Mouse (Mus musculus) kidney, postnatal 36 days (tissue): ENCODE measurements around the gene Col20a1.

Experiments
- DNase-seq, 2 experiments: peaks; one replicate each; pipeline ENCODE4 v3.0.0; 2021 to 2022; ENCODE audit warnings: mixed read lengths in 2 of 2

The Col20a1 gene

DNA sequence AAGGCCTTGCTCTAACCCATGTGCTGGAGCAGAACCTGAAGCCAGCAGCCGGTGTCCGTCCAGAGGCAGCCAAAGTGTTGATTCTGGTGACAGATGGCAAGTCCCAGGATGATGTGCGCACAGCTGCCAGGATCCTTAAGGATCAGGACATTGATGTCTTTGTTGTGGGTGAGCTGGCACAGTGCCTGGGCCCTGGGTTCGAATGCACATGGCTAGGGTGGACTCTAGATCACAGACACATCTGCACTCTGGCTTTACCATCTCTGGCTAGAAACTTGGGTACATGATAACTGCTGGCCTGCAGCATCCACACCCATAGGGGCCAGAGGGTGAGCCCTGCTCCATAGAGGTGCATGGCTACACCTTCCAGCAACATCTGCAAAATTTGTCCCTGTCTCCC lies 9.1 kb downstream of the Col20a1 start:
- DNase-seq = no peak

DNA sequence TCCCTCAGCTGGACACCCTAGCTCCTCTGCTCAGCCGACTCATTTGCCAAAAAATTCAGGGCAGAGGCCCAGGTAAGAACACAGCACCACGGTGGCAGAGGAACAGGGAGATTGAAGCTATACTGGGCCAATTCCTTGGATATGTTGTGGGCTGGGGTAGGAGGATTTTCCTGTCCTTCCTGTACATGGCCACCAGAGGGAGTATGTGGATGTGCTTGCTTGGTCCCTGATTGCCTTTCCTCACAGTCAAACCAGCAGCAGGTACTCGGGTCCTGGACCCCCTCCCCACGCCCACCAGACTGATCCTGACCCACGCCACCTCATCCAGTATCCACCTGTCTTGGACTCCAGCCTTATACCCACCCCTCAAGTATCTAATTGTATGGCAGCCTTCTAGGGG lies 10.1 kb downstream of the Col20a1 start:
- peak; percentile 36 to 52 for DNase-seq

DNA sequence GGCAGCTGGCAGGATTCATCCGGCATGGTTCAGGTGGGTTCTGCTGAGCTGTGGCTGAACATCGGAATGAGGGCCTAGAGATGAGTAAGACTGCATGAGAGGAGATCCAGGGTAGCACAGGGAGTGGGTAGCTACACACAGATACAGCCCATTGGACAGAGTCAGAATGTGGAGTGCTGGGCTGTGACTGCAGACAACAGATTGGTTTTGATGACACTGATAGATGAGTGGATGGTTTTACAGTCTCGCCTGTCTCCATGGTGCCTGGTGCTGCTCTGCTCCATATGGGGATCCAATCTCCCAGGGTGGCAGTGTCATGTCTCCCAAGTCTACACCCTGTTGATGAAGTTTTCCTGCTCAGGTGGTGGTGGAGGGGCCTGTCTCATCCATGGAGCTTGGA lies 10.6 kb downstream of the Col20a1 start:
- DNase-seq = no peak

DNA sequence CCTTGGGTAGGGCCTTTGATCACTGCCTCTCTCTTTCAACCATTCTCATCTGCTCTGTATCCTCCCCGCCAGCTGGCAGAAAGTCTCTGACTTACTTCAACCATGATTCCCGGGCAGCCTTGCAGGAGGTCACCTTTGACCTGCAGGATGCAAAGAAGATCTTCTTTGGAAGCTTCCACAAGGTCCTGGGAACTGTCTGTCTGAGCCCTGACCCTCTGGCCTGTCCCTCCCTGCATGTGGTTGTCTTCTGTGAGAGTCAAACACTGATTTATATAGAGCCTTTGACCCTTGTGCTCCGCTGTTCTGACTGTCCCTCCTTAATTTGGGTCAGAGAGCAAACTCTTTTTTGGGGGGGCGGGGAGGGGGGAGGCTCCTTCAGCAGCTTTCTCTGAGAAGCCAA lies 20.7 kb downstream of the Col20a1 start:
- peak; percentile 14 to 25 for DNase-seq

DNA sequence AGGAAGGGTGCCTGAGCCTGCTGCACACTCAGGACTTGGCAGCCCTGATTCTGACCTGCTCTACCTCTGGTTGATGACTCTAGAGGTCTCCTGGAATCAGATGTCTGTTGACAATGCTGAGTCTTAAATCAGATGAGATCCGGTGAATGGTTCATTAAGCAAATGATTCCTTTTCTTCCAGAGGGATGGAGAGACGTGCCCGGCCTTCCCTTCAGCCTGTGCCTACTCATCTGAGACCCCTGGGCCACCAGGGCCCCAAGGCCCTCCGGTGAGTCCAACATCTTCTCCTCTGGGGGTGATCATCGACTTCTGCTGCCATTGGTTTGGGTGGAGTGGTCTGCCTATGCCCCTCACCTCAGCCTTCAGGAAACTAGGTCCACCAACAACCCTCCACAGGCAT lies 22.0 kb downstream of the Col20a1 start:
- DNase-seq = no peak

DNA sequence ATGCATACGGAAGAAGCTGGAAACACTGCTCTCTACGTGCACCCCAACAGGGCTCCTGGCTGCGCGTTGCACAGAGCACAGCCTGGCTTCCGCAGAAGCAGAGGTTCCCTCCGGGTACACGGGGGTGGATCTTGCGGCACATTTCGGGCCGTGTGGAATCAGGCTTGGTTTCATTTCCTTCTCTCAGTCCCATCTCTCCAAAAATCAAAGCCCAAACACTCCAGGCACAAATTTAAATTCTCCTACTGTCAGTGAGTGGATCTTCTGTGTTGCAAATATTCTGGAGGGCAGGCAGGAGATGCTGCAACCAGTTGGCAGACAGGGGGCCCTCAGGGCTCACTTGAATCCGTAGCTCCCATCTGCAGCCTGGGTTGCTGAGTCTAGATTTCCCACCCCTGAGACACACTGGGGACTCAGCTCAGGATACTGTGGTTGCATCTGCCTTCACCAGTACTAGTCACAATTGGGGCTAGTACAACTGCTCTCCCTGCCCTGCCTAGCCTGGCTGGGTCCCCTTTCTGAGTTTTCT lies 45.1 kb downstream of the Col20a1 start:
- no peak for DNase-seq

DNA sequence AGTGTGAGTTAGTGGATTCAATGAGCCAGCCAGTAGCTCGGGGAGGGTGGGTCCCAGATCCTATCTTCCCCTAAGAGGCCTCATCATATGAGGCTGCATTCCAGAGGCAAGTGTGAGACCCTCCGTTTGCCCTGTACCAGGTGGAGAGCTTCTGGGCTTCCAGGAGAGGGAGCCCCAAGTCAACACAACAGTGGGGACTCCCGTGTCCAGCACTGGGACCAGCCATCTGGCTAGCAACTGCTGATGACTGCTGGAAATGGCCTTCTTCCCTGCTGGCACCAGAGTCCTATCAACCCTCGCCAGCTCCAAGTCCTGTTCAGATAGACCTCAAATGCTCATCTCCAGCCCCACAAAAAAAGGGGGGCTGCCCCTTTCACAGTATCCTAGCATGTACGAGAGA lies 46.1 kb downstream of the Col20a1 start:
- peak in 1 of 2 experiments; percentile 51 for DNase-seq

DNA sequence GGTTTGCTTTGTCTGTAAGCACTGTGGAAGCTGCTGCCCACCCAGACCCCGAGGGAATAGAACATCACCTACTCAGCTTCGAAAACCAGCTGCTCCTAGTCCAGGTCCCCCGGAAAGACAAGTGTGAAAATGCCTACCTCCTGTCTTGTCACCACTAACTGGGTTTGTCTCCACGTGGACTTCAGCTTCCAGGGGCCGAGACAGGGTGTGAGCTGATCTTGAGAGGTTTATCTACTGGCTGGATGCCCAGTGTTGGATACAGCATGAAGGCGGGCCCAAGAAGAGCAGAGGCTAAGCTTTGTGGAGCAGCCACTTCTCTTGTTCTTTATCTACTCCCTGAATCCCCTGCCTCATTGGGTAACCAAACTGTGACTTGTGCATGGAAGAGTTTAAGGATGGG lies 47.0 kb downstream of the Col20a1 start:
- DNase-seq = no peak

DNA sequence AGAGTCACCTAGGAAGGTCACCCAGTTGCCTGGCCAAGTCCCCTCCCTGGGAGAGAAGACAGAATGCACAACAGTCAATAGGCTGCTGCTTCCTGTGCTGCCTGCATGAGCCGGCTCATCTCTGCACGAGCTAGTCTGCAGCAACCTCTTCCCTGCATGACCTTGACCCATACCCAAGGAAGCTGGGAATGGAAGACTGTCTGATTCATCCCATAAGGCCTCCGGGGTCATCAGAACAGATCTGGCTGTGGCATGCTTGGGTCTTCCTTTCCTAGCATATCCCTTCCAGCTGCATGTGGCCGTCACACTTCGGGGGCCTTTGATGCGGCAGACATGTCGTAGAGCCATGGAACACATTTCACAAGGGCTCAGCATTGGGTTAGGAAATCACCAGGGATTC lies 48.9 kb downstream of the Col20a1 start:
- DNase-seq = no peak

DNA sequence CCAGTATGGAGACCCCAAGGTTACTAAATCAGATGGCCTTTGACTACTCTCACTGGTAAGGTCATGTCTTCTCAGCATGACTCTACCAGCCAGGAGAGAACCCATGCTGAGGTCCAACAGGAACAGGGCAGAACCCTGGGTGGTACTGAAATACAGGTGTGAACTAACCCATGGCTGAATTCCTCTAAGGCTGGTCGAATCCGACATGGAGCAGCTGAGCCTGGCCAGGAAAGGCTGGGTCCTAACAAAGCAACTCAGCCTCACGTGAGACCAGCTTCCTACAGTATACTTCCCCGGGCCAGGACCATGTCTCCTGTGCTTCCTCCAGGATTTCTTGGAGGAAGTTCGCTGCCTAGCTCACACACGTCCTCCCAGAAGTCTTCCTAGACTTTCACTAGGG lies 50.2 kb downstream of the Col20a1 start:
- no peak for DNase-seq

DNA sequence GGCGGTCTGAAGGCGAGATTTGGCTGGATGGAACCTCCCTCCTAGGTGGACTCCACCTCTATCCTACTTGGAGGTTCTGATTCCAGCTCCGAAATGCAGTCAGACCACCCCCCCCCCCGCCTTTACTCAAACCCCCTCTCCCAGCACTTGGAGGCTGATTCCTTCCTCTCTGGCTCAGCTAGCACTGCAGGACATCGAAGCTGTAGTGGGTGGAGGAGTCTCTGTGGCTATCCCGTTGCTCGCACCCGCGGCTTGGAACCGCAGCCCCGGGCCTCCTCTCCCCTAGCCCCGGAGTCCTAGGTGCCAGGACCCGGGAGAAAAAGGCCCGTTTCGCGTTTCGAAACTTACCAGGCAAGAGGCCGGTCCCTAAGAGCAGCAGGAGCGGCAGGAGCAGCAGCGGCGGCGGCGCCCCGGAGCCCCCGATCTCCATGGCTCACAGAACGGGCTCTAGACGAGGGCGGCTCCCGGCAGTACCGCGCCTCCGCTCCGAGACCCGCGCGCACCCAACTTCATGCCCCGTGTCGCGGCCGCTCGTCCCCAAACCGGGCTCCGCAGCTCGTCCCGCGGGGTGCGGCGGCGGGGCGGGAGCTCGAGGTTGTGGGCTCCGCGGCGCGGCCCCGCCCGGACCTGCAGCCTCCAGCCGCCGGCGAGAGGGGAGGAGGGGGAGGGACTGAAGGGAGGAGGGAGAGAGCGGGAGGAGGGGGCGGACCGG lies 52.5 kb downstream of the Col20a1 start:
- DNase-seq = peak; percentile 27 to 57

DNA sequence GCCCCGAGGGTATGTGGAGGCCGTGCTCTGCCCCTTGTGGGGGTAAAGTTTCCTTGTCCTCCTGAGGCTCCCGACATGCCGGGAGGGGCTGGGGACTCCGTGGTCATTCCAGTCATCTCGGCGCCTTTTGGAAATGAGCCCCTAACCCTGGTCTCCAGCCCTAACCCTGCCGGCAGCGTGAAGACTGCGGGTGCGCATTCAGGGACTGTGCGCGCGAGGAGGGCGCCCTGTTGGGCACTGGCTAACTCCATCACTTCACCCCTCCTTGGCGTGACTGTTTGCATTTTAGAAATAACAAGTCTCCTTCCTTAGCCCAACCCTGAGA lies 53.0 kb downstream of the Col20a1 start:
- DNase-seq = no peak

DNA sequence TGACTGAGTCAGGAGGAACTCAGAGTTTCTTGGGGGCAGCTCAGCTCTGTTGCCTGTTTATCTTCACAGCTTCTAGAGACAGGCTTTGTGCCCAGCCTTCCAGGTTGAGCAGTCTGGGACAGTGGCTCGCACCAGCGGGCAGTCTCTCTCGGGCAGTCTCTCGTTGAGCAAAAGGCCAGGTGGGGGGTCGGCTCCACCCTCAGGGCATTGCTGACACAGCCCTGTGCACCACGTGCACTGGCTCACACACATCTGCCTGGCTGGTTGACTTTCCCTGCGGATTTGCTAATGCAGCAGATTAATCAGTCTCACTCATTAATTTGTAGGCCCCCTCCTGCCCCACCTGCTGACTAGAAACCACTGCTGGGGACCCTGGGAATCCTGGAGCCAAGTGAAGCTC lies 55.6 kb downstream of the Col20a1 start:
- DNase-seq = peak; percentile 85 to 89

DNA sequence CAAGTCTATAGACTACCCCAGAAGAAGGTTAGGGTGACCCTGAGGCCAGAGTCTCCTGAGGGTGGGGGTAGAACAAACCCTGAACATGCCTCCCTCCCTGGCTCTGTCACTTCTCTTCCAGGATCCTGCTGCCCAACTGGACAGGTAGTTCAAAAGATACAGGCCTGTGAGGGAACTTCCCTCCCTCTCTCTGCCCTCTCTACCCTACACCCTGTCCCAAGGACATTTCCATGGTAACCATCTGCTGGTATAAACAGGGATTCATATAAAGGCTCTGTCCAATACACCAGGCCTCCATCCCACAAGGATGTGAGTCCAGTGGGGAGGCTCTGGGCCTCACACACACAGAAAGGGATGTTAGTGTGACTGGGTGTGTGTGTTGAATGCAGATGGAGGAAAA lies 56.0 kb downstream of the Col20a1 start:
- peak in 1 of 2 experiments; percentile 38 for DNase-seq

DNA sequence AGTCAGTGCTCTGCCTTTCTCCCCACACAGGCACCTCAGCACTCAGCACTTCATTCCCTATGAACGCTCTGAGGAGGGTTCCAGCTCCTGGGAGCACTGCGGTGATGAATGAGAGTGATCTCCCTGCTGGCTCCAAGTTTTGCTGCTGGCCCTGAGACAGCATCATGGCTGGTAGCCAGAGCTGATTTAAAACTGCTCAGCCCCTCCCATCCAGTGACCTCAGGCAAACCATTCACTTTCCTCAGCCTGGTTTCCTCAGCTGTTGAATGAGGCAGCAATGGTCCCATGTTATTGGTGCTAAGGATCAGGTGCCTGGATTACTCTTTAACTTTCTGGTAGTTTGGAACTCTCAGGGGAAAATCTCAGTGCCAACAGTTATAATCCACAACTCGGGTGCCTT lies 57.1 kb downstream of the Col20a1 start, which contains the start of gene Chrna4:
Chrna4 (minus strand) TSS at position 110 of the 400 bp plus-strand sequence.
- peak; percentile 79 to 86 for DNase-seq

DNA sequence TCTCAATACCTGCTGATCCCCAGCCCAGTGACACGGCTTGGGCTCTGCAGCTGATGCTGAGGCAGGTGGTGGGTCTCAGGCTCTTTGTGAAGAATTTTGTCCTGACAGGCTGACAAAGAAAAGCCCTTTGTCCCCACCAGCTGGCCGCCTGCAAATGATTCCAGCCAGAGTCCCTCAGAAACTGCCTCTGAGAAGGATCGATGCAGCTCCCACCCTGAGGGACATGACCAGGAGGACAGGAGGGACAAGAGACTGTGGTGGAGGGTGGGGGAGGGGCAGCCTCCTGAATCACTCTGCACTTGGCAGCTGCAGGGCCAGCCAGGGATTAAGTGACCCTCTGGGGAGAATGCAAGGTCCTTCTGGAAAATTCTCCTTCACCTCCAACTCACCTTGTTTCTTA lies 57.7 kb downstream of the Col20a1 start:
- peak in 1 of 2 experiments; percentile 56 for DNase-seq

DNA sequence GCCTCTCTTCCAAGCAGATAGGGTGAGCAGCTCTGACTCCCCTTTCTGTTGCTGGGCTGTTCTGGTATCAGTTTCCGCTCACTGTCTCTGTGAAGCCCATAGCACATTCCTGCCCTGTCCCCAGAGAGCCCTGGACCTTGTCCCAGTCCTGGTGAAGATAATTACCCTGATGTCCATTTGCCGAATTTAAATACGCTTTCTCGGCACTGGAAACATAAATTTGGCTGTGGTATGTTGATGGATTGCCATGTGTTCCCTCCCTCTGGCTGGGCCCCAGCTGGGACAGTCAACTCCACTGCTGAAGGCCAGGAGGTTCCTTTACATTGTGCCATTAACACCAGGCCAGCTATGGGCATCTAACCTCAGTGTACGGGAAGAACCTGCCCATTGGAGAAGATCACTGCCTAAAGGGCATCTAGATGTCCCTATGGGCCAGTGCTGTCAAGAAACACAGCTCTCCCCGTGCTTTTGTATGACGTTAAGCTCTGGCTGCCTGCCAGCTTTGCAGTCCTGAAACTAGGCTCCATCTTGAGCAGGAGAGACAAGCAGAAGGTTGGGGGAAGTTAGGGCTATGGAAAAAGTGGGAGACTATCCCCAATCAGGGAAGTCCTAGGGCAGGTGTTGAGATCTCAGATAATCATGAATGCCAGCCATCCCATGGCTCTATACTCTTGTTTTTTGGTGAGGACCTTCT lies 62.1 kb downstream of the Col20a1 start:
- DNase-seq = peak; percentile 13 to 17

DNA sequence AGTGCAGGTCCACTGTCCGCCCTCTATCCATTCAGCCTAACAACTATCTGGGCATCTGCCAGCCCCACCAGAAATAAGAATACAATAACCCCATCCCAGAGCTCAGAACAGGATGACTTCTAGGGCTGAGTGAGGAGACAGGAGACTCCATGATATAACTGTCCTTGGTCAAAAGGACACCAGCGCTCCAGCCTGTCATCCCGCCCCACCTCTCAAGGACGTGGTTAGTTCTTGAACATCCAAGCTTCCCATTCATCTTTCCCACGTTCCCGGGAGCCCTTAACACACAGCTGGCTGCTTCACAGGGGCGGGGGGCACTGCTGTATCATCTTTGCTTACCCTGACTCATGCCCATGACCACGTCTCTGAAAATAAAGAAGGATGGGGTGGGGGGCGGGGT lies 62.7 kb downstream of the Col20a1 start:
- no peak for DNase-seq

DNA sequence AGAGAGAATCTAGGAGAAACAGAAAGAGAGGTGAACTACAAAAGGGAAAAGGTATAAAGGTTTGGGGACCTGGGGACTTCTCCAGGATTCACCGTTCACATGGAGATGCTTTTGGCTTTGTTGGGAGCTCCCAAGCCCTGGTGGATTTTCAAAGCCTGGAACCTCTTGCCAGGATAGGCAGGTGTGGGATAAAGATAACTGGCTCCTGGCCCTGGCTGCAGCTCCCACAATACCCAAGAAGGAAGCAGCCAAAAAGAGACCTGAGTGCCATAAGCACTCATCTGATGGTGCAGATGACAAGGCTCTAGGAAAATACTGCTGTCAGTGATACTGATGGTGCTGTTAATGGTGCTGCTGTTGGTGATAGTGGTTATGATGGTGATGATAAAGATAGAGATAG lies 65.8 kb downstream of the Col20a1 start:
- DNase-seq = no peak

DNA sequence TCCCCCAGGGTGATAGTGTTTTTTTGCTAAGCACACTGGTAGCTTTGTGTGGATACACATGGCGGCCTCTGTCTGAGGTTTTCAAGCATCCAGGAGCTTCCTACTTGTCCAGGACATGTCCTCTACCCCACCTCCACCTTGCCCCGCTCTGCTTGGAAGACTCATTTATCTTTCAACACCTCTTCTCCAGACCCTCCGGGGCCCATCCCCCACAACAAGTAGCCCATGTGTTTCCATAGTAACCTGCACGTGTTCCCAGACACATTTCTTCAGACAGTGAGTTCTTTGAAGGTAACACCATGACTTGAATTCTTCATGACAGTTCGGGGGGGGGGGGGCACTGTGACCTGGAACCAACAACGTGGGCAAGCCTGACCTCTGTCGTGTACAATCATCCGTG lies 71.0 kb downstream of the Col20a1 start:
- DNase-seq = no peak

DNA sequence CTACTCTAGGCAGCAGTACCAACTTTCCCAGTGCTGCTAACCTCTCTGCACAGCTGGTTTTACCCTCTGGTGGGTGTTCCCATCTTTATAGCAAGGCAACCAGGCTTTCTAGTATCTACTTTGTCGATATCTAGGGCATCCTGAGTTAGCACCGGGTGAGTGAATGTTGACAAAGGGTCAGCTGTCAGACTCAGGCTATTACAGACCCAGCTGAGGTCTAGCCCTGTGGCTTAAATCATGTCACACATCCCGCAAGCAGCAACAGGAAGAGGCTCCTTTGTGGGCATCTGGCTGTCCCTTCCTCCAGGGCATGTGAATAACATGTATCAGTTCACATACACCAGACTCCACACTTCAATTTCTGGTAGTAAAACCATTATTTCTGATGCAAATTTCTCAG lies 71.9 kb downstream of the Col20a1 start:
- no peak for DNase-seq

DNA sequence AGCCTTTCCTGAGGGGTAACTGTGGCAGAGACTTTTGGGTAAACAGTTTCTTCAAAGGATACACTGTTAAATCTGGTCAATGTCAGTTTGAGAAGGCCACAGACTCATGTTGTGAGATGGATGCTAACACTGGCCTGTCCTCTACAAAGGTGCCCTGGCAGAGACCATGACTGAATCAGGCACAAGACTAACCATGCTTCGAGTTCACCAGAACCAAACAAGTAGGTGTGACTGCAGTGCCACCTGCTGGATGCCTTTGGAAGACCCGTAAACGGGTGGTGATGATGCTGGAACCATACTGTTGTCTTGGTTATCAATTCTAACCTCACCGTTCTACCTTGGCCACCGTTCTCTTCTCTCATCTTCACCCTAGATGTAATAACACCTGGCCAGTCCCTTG lies 73.8 kb downstream of the Col20a1 start:
- DNase-seq = peak; percentile 78 to 90

DNA sequence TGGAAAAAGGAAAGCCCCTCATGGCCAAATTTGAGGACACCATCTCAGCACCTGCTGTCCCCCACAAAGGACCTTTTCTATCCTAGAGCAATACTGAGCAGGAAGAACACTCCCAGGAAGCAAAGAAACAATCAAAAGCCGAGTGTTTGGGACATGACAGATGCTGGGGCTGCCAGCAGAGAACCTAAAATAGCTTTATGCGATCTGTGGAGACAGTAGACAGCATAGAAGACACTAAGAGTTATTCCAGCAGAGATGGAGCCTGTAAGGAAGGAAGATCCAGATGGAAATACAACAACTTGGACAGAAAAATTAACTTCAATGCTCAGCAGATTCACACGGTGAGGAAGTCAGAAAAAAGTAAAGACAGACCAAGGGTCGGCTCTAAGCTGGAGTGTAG lies 79.5 kb downstream of the Col20a1 start:
- no peak for DNase-seq
